Mouse (Mus musculus) forebrain, embryonic 12.5 days (tissue): ENCODE measurements around the gene Gm14743. TPM values are rescaled to one million over a fixed set of nuclear protein-coding genes. Genes with fewer than 3 reads are reported as not detected.
"Not testable (repeated sequence)": the region's sequence is repeated elsewhere in the genome, so short reads cannot be mapped to it uniquely, and the experiment has no call there.

Experiments used
- ATAC-seq: fragments of 200-750 bp; cut with Nextera tagmentation; 2 replicates; pipeline ENCODE4 v1.8.0; 2017; ENCODE audit warnings: moderate TSS enrichment; ENCODE audit not compliant: low FRiP score
- H3K27ac ChIP-seq: fragments of 300-500 bp; sonication (generic); 2 replicates; pipeline ENCODE4 v1.5.1; 2016; ENCODE audit warnings: mild to moderate bottlenecking
- H3K27me3 ChIP-seq: fragments of 300-500 bp; sonication (generic); 2 replicates; pipeline ENCODE4 v1.6.1; 2016; ENCODE audit warnings: mild to moderate bottlenecking
- H3K36me3 ChIP-seq: fragments of 300-500 bp; sonication (generic); replicated peaks from 2 replicates; pipeline ENCODE4 v1.6.1; 2016; ENCODE audit warnings: mild to moderate bottlenecking
- H3K4me1 ChIP-seq: fragments of 300-500 bp; sonication (generic); 2 replicates; pipeline ENCODE4 v1.6.1; 2016
- H3K4me2 ChIP-seq: fragments of 300-500 bp; sonication (generic); 2 replicates; pipeline ENCODE4 v1.6.1; 2016; ENCODE audit warnings: mild to moderate bottlenecking, moderate library complexity
- H3K4me3 ChIP-seq: fragments of 300-500 bp; sonication (generic); replicated peaks from 2 replicates; pipeline ENCODE4 v1.5.1; 2016; ENCODE audit warnings: mild to moderate bottlenecking
- H3K9ac ChIP-seq: fragments of 300-500 bp; sonication (generic); 2 replicates; pipeline ENCODE4 v1.6.1; 2016; ENCODE audit warnings: mild to moderate bottlenecking
- H3K9me3 ChIP-seq: fragments of 300-500 bp; sonication (generic); 2 replicates; pipeline ENCODE4 v1.6.1; 2016
- WGBS: fragments of 180-500 bp; shearing (Covaris S2); methylation state at CpG from one replicate; pipeline ENCODE4 v1.1.7; 2016; 5-methylcytosine and 5-hydroxymethylcytosine counted together
- polyA plus RNA-seq: library from polyadenylated mRNA; unstranded; fragments of >200 nt; fragmentation: Nextera tagmentation; extraction: Ambion mirVana; gene quantifications from 2 replicates; pipeline ENCODE4 v1.2.1, GENCODE M21; 2016

The Gm14743 gene
- polyA plus RNA-seq, result not detected in 2 replicates

DNA sequence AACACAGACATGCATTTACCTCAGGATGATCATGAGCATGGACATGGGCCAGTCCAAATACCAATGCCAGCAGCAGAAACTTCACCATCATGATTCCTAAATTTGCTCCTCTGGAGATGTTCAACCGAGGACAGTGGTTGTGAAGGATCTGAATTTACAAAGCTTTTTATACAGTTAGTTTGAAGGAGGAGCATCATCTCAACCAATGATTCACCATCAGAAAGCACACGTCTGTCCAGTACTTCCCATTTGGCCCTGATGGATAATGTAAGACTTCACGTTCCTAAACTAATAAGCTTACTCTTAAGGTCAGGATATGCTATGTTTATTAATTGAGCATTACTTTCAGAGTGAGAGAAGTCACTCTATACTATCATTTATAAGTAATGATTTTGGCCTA is at the start of gene Gm14743:
TSS of gene Gm14743 (minus strand) at position 101 of the 400 bp plus-strand sequence.
- not testable (repeated sequence) for H3K36me3 ChIP-seq, H3K4me1 ChIP-seq, H3K4me3 ChIP-seq, H3K27ac ChIP-seq, H3K27me3 ChIP-seq, H3K9ac ChIP-seq, H3K4me2 ChIP-seq, ATAC-seq, H3K9me3 ChIP-seq
- WGBS, result no CpG with 5 or more reads among the region's 3 CpGs

DNA sequence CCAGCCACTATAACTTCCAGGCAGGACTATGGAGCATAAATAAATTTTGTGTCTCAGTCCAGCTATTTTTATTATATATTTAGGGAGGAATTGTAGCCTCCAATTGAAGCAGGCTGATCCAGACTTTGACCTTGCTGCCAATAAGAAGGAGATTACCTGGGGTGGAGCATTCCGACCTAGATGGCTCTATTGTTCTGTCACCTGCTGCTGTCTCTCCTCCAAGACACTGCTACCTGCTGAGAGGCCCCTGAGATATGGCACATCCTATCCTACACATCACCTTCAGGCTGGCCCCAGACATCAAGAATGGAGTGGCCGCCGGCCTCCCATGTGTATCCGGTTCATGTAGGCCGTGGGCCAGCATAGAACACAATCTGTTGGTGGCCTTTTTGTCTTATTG is 42.9 kb downstream of the Gm14743 start:
- Histone ChIP-seq H3K9me3 (no peaks in the 10 kb centered on the region), H3K27ac (no peak overlapping the region), H3K4me1 (no peaks in the 10 kb centered on the region), H3K27me3 (no peaks in the 10 kb centered on the region), H3K36me3 (no peaks in the 10 kb centered on the region), H3K9ac (no peak overlapping the region), H3K4me3 (no peak overlapping the region), H3K4me2 (no peak overlapping the region)
- no peak for ATAC-seq
- WGBS, result 89% methylated on average over 5 of the region's 5 CpGs

GRCm38 (mm10) chrX:78202220-78202619 is 43.5 kb downstream of the Gm14743 start:
- 55% methylated on average over 1 of the region's 1 CpGs for WGBS
- H3K4me1 ChIP-seq, H3K27ac ChIP-seq, H3K27me3 ChIP-seq, H3K9ac ChIP-seq, H3K36me3 ChIP-seq, ATAC-seq, H3K4me3 ChIP-seq, H3K9me3 ChIP-seq, H3K4me2 ChIP-seq: not testable (repeated sequence)

Other genes with a start within 250 kb of the Gm14743 start
- gene Obp1a, start 154.5 kb downstream of the Gm14743 start, polyA plus RNA-seq, result not detected in 2 replicates
- not detected in 2 replicates for gene Gm5938, start 120.5 kb downstream of the Gm14743 start, polyA plus RNA-seq
- not detected in 2 replicates for gene Obp1b, start 59.1 kb downstream of the Gm14743 start, polyA plus RNA-seq
- gene 4930480E11Rik, start 123.7 kb upstream of the Gm14743 start, polyA plus RNA-seq, result not detected in 2 replicates